Mouse (Mus musculus): ENCODE results near the gene Lyl1.
A peak's percentile ranks its signal among the peaks of the same experiment; 100 is the strongest.

DNA sequence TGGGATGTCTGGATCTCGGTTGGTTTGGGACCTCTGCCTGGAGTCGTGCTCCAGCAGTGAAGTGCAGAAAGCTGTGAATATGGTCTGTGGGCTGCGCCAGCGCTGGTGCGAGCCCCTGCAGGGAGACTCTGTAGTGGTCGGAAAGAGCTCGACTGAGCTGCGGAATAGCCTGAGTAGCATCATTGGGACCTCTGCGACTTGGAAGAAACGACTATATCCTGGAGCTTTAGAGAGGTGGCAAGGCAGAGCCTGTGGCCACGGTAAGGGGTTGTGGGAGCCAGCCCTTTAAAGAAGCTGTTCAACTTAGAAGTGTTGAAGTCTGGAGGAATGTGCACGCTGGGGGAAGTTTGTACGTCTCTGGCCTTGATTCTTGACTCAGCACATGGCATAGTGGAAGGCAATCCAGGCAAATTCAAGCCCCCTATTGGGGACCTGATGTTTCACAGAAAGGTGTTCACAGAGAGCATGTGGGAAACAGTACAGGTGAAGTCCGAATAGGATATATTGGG, 35.8 kb upstream of the Lyl1 start:
- TF ChIP-seq CTCF (IDR thresholded peaks at IDR 0.05 in 2 of 3, conservative IDR thresholded peaks at IDR 0.05 in 1 of 3; ENCODE audit: control insufficient read depth in 1 of 3, insufficient read depth in 1 of 3, low read depth in 2 of 3, low read length in 3 of 3, poor library complexity in 1 of 3, severe bottlenecking in 1 of 3) (no peak), POLR2AphosphoS2 (IDR thresholded peaks at IDR 0.05; ENCODE audit: low read length) (peak; percentile 15), MAZ (IDR thresholded peaks at IDR 0.05; ENCODE audit: low read depth, low read length) (no peak), ETS1 (IDR thresholded peaks at IDR 0.05; ENCODE audit: low read depth, low read length) (no peak), EP300 (IDR thresholded peaks at IDR 0.05; ENCODE audit: low read depth in 1 of 2, low read length in 2 of 2) (no peak), RAD21 (IDR thresholded peaks at IDR 0.05; ENCODE audit: low read depth, low read length) (no peak), SIN3A (IDR thresholded peaks at IDR 0.05; ENCODE audit: low read length) (no peak; the same call in 1 of the 2 replicates), POLR2A (IDR thresholded peaks at IDR 0.05; ENCODE audit: control insufficient read depth in 1 of 2, insufficient read depth in 1 of 2, low read depth in 1 of 2, low read length in 2 of 2, poor library complexity in 1 of 2) (no peak)
